Mouse (Mus musculus) bone marrow, adult 2 months (tissue): ENCODE data around the gene 4930486L24Rik. TPM values are rescaled to one million over a fixed set of nuclear protein-coding genes. Genes with fewer than 3 reads are reported as not detected.
"Not testable (repeated sequence)": the region's sequence is repeated elsewhere in the genome, so short reads cannot be mapped to it uniquely, and the experiment has no call there.

Source experiments
- H3K27ac ChIP-seq: fragments of 200-500 bp; 2 replicates; pipeline ENCODE4 v1.5.1; 2012; ENCODE audit warnings: low read depth, mild to moderate bottlenecking, control low read depth, inconsistent platforms, low read length; ENCODE audit not compliant: control insufficient read depth, poor library complexity, insufficient read depth
- H3K4me1 ChIP-seq: fragments of 200-500 bp; 2 replicates; pipeline ENCODE4 v1.6.1; 2011; ENCODE audit warnings: low read length; ENCODE audit not compliant: control insufficient read depth, insufficient read depth
- H3K4me3 ChIP-seq: fragments of 200-500 bp; replicated peaks from 2 replicates; pipeline ENCODE3; 2011; ENCODE audit warnings: mild to moderate bottlenecking, low read depth, low read length, control low read depth; ENCODE audit not compliant: control insufficient read depth
- CTCF ChIP-seq: fragments of 200-500 bp; IDR thresholded peaks from 2 replicates; pipeline ENCODE4 v1.5.1; 2011; ENCODE audit warnings: low read length, control low read depth; ENCODE audit not compliant: control insufficient read depth, insufficient read depth
- POLR2A ChIP-seq: fragments of 200-500 bp; IDR thresholded peaks from 2 replicates; pipeline ENCODE4 v1.6.1; 2011; ENCODE audit warnings: low read depth, mild to moderate bottlenecking, control low read depth, low read length, borderline replicate concordance; ENCODE audit not compliant: control insufficient read depth
- WGBS: fragments of 180-500 bp; shearing (Covaris S2); methylation state at CpG from one replicate; pipeline ENCODE4 v1.1.7; 2018; 5-methylcytosine and 5-hydroxymethylcytosine counted together
- polyA plus RNA-seq: library from polyadenylated mRNA; stranded (reverse); fragments of >200 nt; gene quantifications from 2 replicates; pipeline ENCODE4 v1.2.4, GENCODE M21; 2011; ENCODE audit warnings: low replicate concordance; ENCODE audit not compliant: missing spikeins, insufficient read depth, insufficient read length

4930486L24Rik gene
- polyA plus RNA-seq, result not detected in 2 replicates

- 69% methylated on average over 1 of the region's 1 CpGs for WGBS
Observed at GRCm38 (mm10) chr13:60864281-60864680, at the start of gene 4930486L24Rik. TSS of gene 4930486L24Rik (minus strand) at chr13:60864475.

GRCm38 (mm10) chr13:60904780-60905179, 40.5 kb upstream of the 4930486L24Rik start, which contains the start of gene Tpbpb:
TSS of gene Tpbpb (minus strand) at chr13:60904880.
- WGBS, result 55% methylated on average over 2 of the region's 2 CpGs
- H3K4me3 ChIP-seq, H3K4me1 ChIP-seq, H3K27ac ChIP-seq: not testable (repeated sequence)

More at GRCm38 (mm10) chr13:60864281-60864680, at the start of gene 4930486L24Rik:
- Histone ChIP-seq H3K27ac (no peak within 1 kb of the TSS), H3K4me3 (no peak within 1 kb of the TSS), H3K4me1 (no peaks in the 10 kb centered on the region)
- no peak for TF ChIP-seq CTCF
- TF ChIP-seq POLR2A, result no peak

- H3K27ac ChIP-seq, result no peak within 1 kb of the TSS
- WGBS, result 4% methylated on average over 3 of the region's 3 CpGs
Observed at GRCm38 (mm10) chr13:60897328-60897727, 33.1 kb upstream of the 4930486L24Rik start, which contains the start of gene Ctla2b. TSS of gene Ctla2b (minus strand) at chr13:60897447.

GRCm38 (mm10) chr13:60896794-60897193, 32.5 kb upstream of the 4930486L24Rik start, which contains the start of gene Gm49392:
TSS of gene Gm49392 (minus strand) at chr13:60896894.
- not testable (repeated sequence) for H3K4me3 ChIP-seq, H3K27ac ChIP-seq, H3K4me1 ChIP-seq
- 76% methylated on average over 8 of the region's 8 CpGs for WGBS

More at GRCm38 (mm10) chr13:60897328-60897727, 33.1 kb upstream of the 4930486L24Rik start, which contains the start of gene Ctla2b:
- Histone ChIP-seq H3K4me3 (no peak within 1 kb of the TSS), H3K4me1 (no peaks in the 10 kb centered on the region)
- TF ChIP-seq POLR2A, result no peak
- no peak for TF ChIP-seq CTCF

- H3K4me3 ChIP-seq, result no peak overlapping the region
- no peaks in the 10 kb centered on the region for H3K4me1 ChIP-seq
- no peak overlapping the region for H3K27ac ChIP-seq
- TF ChIP-seq CTCF, result no peak
- TF ChIP-seq POLR2A, result no peak
Observed at GRCm38 (mm10) chr13:60895406-60896160, 31.3 kb upstream of the 4930486L24Rik start.

GRCm38 (mm10) chr13:60892301-60892700, 28.0 kb upstream of the 4930486L24Rik start:
- no peak overlapping the region for H3K4me3 ChIP-seq
- 45% methylated on average over 1 of the region's 1 CpGs for WGBS
- no peak overlapping the region for H3K27ac ChIP-seq
- H3K4me1 ChIP-seq, result no peaks in the 10 kb centered on the region
- TF ChIP-seq POLR2A (no peak), CTCF (no peak)

GRCm38 (mm10) chr13:60848241-60849120, 15.8 kb downstream of the 4930486L24Rik start:
- peak overlapping the region; percentile 43; the same call in 1 of the 2 replicates for H3K27ac ChIP-seq
- TF ChIP-seq CTCF, result no peak
- no peak for TF ChIP-seq POLR2A
- WGBS, result 62% methylated on average over 4 of the region's 4 CpGs

GRCm38 (mm10) chr13:60843153-60843552, 21.1 kb downstream of the 4930486L24Rik start:
- TF ChIP-seq POLR2A, result no peak
- no peak for TF ChIP-seq CTCF
- 77% methylated on average over 8 of the region's 8 CpGs for WGBS
- Histone ChIP-seq H3K27ac (no peak overlapping the region), H3K4me1 (no peaks in the 10 kb centered on the region; the same call in 1 of the 2 replicates), H3K4me3 (no peak overlapping the region)

More at GRCm38 (mm10) chr13:60848241-60849120, 15.8 kb downstream of the 4930486L24Rik start:
- Histone ChIP-seq H3K4me3 (no peak overlapping the region), H3K4me1 (no peaks in the 10 kb centered on the region; the same call in 1 of the 2 replicates)
